Comparison of ENCODE assay signal across 30 mouse cellular contexts in the genomic region with DNA sequence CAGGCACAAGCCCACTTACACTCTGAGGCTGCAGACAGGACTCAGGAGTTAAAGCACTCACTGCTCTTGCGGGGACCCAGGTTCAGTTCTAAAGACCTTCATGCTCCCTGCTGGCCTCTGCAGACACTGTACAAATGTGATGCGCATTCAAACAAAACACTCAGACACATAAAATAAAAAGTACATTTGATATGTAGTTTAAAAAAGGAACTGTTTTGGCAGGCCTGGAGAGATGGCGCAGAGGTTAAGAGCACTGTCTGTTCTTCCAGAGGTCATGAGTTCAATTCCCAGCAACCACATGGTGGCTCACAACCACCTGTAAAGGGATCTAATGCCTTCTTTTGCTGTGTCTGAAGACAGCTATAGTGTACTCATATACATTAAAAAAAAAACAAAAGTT. TPM values are rescaled to one million over a fixed set of nuclear protein-coding genes. Genes with fewer than 3 reads are reported as not detected.
"Had no signal": no experiment of that assay in that cellular context is flagged by ENCODE, and none has a peak within 500 bp of the region (broad histone marks: within the 10 kb centered on the region; RNA-seq: fewer than 3 reads in every experiment).

No protein-coding gene starts in this region.

- H3K36me3 ChIP-seq: heart, embryonic 10.5 days; heart, embryonic 12.5 days; hindbrain, embryonic 10.5 days; hindbrain, embryonic 12.5 days; intestine, embryonic 15.5 days; limb, embryonic 13.5 days; limb, embryonic 15.5 days; liver, embryonic 12.5 days had no signal

- H3K27ac ChIP-seq: gastrocnemius, adult 2 months; heart, embryonic 10.5 days; hindbrain, embryonic 10.5 days; hindbrain, embryonic 12.5 days; hindbrain, embryonic 14.5 days; intestine, embryonic 15.5 days; layer of hippocampus, adult 2 months; left cerebral cortex, adult 2 months; limb, embryonic 13.5 days; limb, embryonic 15.5 days; liver, embryonic 12.5 days; liver, embryonic 14.5 days had no signal

- H3K27me3 ChIP-seq: hindbrain, embryonic 12.5 days; intestine, embryonic 15.5 days; liver, embryonic 12.5 days had no signal

- H3K9me3 ChIP-seq: heart, embryonic 10.5 days; heart, embryonic 12.5 days; hindbrain, embryonic 10.5 days; hindbrain, embryonic 12.5 days; intestine, embryonic 15.5 days; limb, embryonic 13.5 days; limb, embryonic 15.5 days; liver, embryonic 12.5 days had no signal

- H3K4me3 ChIP-seq: gastrocnemius, adult 2 months; heart, embryonic 10.5 days; heart, embryonic 12.5 days; hindbrain, embryonic 10.5 days; hindbrain, embryonic 12.5 days; intestine, embryonic 15.5 days; layer of hippocampus, adult 2 months; left cerebral cortex, adult 2 months; limb, embryonic 13.5 days; limb, embryonic 15.5 days; liver, embryonic 12.5 days had no signal

- H3K4me1 ChIP-seq: hindbrain, embryonic 12.5 days; intestine, embryonic 15.5 days; liver, embryonic 12.5 days had no signal

- DNase-seq: gastrocnemius, adult 2 months; gastrocnemius, postnatal 10 days; gastrocnemius, postnatal 25 days; heart, adult 18-20 months; heart, postnatal 10 days; heart, postnatal 4 days; kidney, adult 18-20 months; kidney, adult 8-10 months; kidney, postnatal 10 days; kidney, postnatal 25 days; kidney, postnatal 4 days; left cerebral cortex, postnatal 4 days had no signal

- H3K9ac ChIP-seq: heart, embryonic 12.5 days; hindbrain, embryonic 12.5 days; hindbrain, embryonic 14.5 days; intestine, embryonic 15.5 days; limb, embryonic 13.5 days; limb, embryonic 15.5 days; liver, embryonic 12.5 days; liver, embryonic 14.5 days had no signal

RNA-seq across cellular contexts. Expression of gene Slc2a2, which starts 50.4 kb away (rescaled TPM):
- total RNA-seq: gastrocnemius, adult 2 months; gastrocnemius, postnatal 25 days; heart, adult 18-20 months; heart, postnatal 25 days; heart, postnatal 4 days; layer of hippocampus, adult 2 months; layer of hippocampus, postnatal 10 days; layer of hippocampus, postnatal 25 days; left cerebral cortex, adult 2 months; left cerebral cortex, postnatal 14 days; left cerebral cortex, postnatal 4 days had no signal
- polyA plus RNA-seq: heart, embryonic 14.5 days; hindbrain, embryonic 10.5 days; limb, embryonic 11.5 days had no signal
